Mouse (Mus musculus): ENCODE data around the gene Pgpep1. TPM values are rescaled to one million over a fixed set of nuclear protein-coding genes. Genes with fewer than 3 reads are reported as not detected.

The Pgpep1 gene
- polyA plus RNA-seq, 1 experiment: 18.2 TPM

DNA sequence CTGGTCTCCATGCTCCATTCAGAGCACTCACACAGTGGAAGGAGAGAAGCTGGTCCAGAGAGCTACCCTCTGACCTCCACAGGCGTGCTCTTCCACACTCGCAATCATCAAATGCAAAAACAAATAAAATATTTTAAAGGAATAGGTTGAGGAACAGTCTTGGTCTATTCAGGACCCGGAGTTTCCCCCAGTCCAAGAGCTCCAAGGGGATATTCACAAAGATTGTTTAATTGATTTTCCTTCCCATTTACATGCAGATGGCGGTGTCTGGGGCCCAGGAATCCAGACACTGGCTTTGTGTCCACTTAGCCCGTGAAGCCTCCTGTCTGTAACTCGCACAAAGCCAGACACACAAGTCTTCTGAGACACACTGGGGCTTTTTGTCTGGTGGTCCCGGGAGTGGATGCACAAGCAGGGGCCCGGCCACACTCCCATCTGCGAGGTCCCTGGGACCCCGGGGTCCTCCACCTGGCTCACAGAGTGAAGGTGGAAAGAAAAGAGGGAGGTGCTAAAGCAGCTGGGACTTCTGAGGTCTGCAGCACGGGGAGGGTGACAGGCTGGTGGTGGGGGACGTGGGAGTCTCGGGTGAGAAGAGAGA lies 3.9 kb downstream of the Pgpep1 start:
- TF ChIP-seq POLR2A (IDR thresholded peaks at IDR 0.05; ENCODE audit: low read depth, low read length) (no peak), CTCF (IDR thresholded peaks at IDR 0.05; ENCODE audit: extremely low read depth, insufficient read depth, insufficient read length, insufficient replicate concordance) (no peak)
- H3K4me3 ChIP-seq (ENCODE audit: extremely low read depth, insufficient read depth, insufficient read length): no peak overlapping the region
- H3K27me3 ChIP-seq (ENCODE audit: control insufficient read depth, insufficient read depth, low read length): no peaks in the 10 kb centered on the region
- WGBS: 94% methylated on average over 13 of the region's 13 CpGs
- H3K4me1 ChIP-seq (ENCODE audit: control insufficient read depth, insufficient read depth, insufficient read length): peaks cover 10% of the 10 kb centered on the region
- no peak overlapping the region for H3K27ac ChIP-seq (ENCODE audit: insufficient read depth, low read length)
- peaks cover 3% of the 10 kb centered on the region for H3K36me3 ChIP-seq (ENCODE audit: control insufficient read depth, insufficient read depth, low read length)
- DNase-seq (ENCODE audit: low read depth in 1 of 2, low spot score in 2 of 2): no peak

DNA sequence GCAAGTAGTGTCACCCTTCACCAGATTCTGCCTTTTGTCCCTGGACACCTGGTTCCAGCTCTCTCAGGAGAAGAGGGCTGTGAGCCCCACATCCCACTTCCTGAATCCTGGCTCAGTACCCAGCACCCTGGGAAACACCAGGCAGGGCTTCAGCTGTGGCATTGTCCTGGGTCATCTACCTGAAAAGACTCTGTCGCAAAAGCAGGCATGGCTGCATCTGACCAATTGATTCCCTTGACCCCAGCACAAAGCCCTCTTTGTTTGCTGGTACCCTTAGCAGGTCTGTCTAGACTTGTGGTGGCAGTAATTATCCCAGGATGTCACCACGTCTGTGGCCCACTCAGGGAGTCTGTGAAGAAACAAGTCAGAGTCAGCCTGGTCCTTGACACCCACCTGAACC lies 4.7 kb downstream of the Pgpep1 start:
- DNase-seq (ENCODE audit: low read depth in 1 of 2, low spot score in 2 of 2): no peak
- Histone ChIP-seq H3K27me3 (ENCODE audit: control insufficient read depth, insufficient read depth, low read length) (no peaks in the 10 kb centered on the region), H3K4me1 (ENCODE audit: control insufficient read depth, insufficient read depth, insufficient read length) (peaks cover 10% of the 10 kb centered on the region), H3K4me3 (ENCODE audit: extremely low read depth, insufficient read depth, insufficient read length) (no peak overlapping the region), H3K27ac (ENCODE audit: insufficient read depth, low read length) (no peak overlapping the region), H3K36me3 (ENCODE audit: control insufficient read depth, insufficient read depth, low read length) (peaks cover 4% of the 10 kb centered on the region)
- TF ChIP-seq POLR2A (IDR thresholded peaks at IDR 0.05; ENCODE audit: low read depth, low read length) (no peak), CTCF (IDR thresholded peaks at IDR 0.05; ENCODE audit: extremely low read depth, insufficient read depth, insufficient read length, insufficient replicate concordance) (no peak)
- 89% methylated on average over 2 of the region's 2 CpGs for WGBS

DNA sequence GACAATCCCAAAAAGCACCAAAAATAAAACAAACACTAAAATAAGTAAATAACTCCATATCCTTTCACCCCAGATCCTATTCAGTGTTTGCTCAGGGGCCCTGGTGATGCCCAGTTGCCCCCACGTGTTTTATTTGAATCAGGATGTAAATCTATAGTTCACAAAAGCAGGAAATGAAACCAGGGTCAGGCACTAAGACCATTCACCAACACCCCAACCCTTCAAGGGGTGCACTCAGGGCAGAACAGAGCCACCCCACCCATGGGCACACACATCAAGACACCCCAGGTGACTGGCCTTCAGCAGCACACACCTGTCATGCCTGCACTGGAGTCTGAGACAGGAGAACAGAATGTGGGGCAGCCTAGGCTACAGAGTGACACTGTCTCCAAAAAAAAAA lies 6.1 kb downstream of the Pgpep1 start:
- Histone ChIP-seq H3K4me1 (ENCODE audit: control insufficient read depth, insufficient read depth, insufficient read length) (peaks cover 8% of the 10 kb centered on the region), H3K27ac (ENCODE audit: insufficient read depth, low read length) (peak overlapping the region; percentile 82), H3K4me3 (ENCODE audit: extremely low read depth, insufficient read depth, insufficient read length) (no peak overlapping the region), H3K27me3 (ENCODE audit: control insufficient read depth, insufficient read depth, low read length) (no peaks in the 10 kb centered on the region), H3K36me3 (ENCODE audit: control insufficient read depth, insufficient read depth, low read length) (peaks cover 7% of the 10 kb centered on the region)
- TF ChIP-seq CTCF (IDR thresholded peaks at IDR 0.05; ENCODE audit: extremely low read depth, insufficient read depth, insufficient read length, insufficient replicate concordance) (no peak), POLR2A (IDR thresholded peaks at IDR 0.05; ENCODE audit: low read depth, low read length) (no peak)
- WGBS: 36% methylated on average over 1 of the region's 1 CpGs
- peak; percentile 44 to 58 for DNase-seq (ENCODE audit: low read depth in 1 of 2, low spot score in 2 of 2)

DNA sequence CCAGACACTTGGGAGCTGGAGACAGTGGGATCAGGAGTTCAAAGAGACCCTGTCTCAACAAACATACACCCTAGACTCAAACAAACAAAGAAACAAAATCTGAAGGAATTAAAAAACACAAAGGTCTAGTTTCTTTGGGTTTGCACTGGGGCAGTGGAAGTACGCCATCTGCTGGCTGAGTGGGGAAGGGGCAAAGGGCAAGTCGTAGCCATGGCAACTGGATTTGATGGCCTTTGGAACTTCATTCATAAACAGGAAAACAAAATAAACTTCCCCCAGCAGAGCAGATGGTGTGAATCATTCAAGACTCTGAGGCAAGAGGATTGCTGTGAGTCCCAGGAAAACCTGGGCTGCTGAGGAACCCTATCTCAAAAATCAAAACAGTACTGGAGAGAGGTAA lies 7.0 kb downstream of the Pgpep1 start:
- TF ChIP-seq POLR2A (IDR thresholded peaks at IDR 0.05; ENCODE audit: low read depth, low read length): no peak
- TF ChIP-seq CTCF (IDR thresholded peaks at IDR 0.05; ENCODE audit: extremely low read depth, insufficient read depth, insufficient read length, insufficient replicate concordance): peak; percentile 77; the same call in 1 of the 2 replicates
- peaks cover 8% of the 10 kb centered on the region for H3K4me1 ChIP-seq (ENCODE audit: control insufficient read depth, insufficient read depth, insufficient read length)
- no peak overlapping the region for H3K27ac ChIP-seq (ENCODE audit: insufficient read depth, low read length)
- no peaks in the 10 kb centered on the region for H3K27me3 ChIP-seq (ENCODE audit: control insufficient read depth, insufficient read depth, low read length)
- WGBS: 53% methylated on average over 2 of the region's 2 CpGs
- no peak overlapping the region for H3K4me3 ChIP-seq (ENCODE audit: extremely low read depth, insufficient read depth, insufficient read length)
- H3K36me3 ChIP-seq (ENCODE audit: control insufficient read depth, insufficient read depth, low read length): peaks cover 7% of the 10 kb centered on the region
- DNase-seq (ENCODE audit: low read depth in 1 of 2, low spot score in 2 of 2): peak; percentile 59 to 63

DNA sequence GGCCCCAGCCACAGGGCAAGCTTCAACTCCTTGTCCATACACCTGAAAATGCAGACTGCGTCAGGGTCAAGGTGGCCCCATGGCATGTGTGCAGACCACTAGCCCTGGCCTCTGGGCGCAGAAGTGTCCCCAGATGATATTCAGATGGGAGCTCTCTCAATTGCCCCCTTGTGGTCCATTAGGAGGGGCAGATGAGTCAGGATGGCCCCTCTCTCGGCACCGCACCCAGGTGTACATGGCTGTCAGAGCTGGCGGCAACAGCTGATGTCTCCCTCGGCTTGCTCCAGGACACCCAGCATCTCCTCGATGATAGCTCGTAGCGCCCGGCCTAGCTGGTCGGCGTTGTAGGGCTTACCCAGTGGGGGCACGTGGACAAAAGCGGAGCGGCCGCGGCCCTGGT lies 9.8 kb downstream of the Pgpep1 start:
- H3K27me3 ChIP-seq (ENCODE audit: control insufficient read depth, insufficient read depth, low read length): no peaks in the 10 kb centered on the region
- H3K4me3 ChIP-seq (ENCODE audit: extremely low read depth, insufficient read depth, insufficient read length): no peak overlapping the region
- DNase-seq (ENCODE audit: low read depth in 1 of 2, low spot score in 2 of 2): no peak
- TF ChIP-seq POLR2A (IDR thresholded peaks at IDR 0.05; ENCODE audit: low read depth, low read length) (no peak), CTCF (IDR thresholded peaks at IDR 0.05; ENCODE audit: extremely low read depth, insufficient read depth, insufficient read length, insufficient replicate concordance) (no peak)
- no peak overlapping the region for H3K27ac ChIP-seq (ENCODE audit: insufficient read depth, low read length)
- H3K36me3 ChIP-seq (ENCODE audit: control insufficient read depth, insufficient read depth, low read length): peaks cover 7% of the 10 kb centered on the region
- peaks cover 8% of the 10 kb centered on the region for H3K4me1 ChIP-seq (ENCODE audit: control insufficient read depth, insufficient read depth, insufficient read length)
- 97% methylated on average over 17 of the region's 17 CpGs for WGBS

DNA sequence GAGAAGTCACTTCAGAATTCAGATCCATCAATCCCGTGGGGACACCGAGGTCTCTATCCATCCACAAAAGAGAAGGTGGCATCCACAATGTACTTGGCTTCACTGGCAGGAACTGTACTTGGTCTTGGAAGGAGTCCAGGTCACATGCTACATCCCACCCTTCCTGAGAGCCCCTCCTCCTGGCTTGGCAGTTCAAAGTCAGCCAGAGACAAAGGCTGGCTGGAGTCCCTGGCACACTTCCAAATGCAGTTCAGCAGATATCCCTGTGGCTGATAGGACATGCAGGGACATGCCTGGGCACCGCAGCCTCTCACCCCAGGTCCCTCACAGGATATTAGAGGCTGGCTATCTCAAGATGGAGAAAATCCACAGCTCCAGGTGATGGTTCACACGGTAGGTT lies 10.9 kb downstream of the Pgpep1 start:
- H3K27me3 ChIP-seq (ENCODE audit: control insufficient read depth, insufficient read depth, low read length): no peaks in the 10 kb centered on the region
- H3K4me1 ChIP-seq (ENCODE audit: control insufficient read depth, insufficient read depth, insufficient read length): peaks cover 5% of the 10 kb centered on the region
- no peak for DNase-seq (ENCODE audit: low read depth in 1 of 2, low spot score in 2 of 2)
- WGBS: 61% methylated on average over 4 of the region's 4 CpGs
- no peak overlapping the region for H3K27ac ChIP-seq (ENCODE audit: insufficient read depth, low read length)
- no peak for TF ChIP-seq CTCF (IDR thresholded peaks at IDR 0.05; ENCODE audit: extremely low read depth, insufficient read depth, insufficient read length, insufficient replicate concordance)
- TF ChIP-seq POLR2A (IDR thresholded peaks at IDR 0.05; ENCODE audit: low read depth, low read length): no peak
- H3K4me3 ChIP-seq (ENCODE audit: extremely low read depth, insufficient read depth, insufficient read length): no peak overlapping the region
- peaks cover 7% of the 10 kb centered on the region for H3K36me3 ChIP-seq (ENCODE audit: control insufficient read depth, insufficient read depth, low read length)

DNA sequence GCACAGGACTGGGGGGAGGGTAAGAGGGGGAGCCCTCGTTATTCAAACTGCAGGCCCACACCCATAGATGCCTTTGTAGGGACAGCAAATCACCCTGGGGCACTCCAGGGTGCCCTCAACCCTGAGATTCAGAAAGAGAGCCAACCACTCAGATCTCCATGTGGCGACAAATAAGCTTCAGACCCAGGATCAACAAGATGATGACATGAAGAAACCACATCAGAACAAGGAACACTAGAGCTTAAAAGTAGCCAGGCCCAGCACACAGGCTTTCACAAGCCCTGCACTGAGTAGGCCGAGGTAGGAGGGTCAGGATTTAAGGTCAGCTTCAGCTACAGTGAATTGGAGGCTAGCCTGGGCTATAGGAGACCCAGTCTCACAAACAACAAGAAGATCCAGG lies 11.3 kb downstream of the Pgpep1 start:
- peaks cover 7% of the 10 kb centered on the region for H3K36me3 ChIP-seq (ENCODE audit: control insufficient read depth, insufficient read depth, low read length)
- 81% methylated on average over 3 of the region's 3 CpGs for WGBS

More for the DNA sequence above, 11.3 kb downstream of the Pgpep1 start:
- no peak overlapping the region for H3K27ac ChIP-seq (ENCODE audit: insufficient read depth, low read length)
- H3K4me3 ChIP-seq (ENCODE audit: extremely low read depth, insufficient read depth, insufficient read length): no peak overlapping the region
- H3K4me1 ChIP-seq (ENCODE audit: control insufficient read depth, insufficient read depth, insufficient read length): peaks cover 3% of the 10 kb centered on the region; the same call in 1 of the 2 replicates
- DNase-seq (ENCODE audit: low read depth in 1 of 2, low spot score in 2 of 2): no peak
- no peaks in the 10 kb centered on the region for H3K27me3 ChIP-seq (ENCODE audit: control insufficient read depth, insufficient read depth, low read length)
- TF ChIP-seq CTCF (IDR thresholded peaks at IDR 0.05; ENCODE audit: extremely low read depth, insufficient read depth, insufficient read length, insufficient replicate concordance) (no peak), POLR2A (IDR thresholded peaks at IDR 0.05; ENCODE audit: low read depth, low read length) (no peak)
